Mouse (Mus musculus): Measurements from ENCODE around the gene Gm45062.

Gene Gm45062

GRCm38 (mm10) chr6:8348344-8348743 is 89.1 kb downstream of the Gm45062 start:
- TF ChIP-seq GATA4 (IDR thresholded peaks at IDR 0.05; ENCODE audit: insufficient replicate concordance, low read length) = no peak

GRCm38 (mm10) chr6:8349060-8349670 is 89.9 kb downstream of the Gm45062 start:
- TF ChIP-seq GATA4 (IDR thresholded peaks at IDR 0.05; ENCODE audit: insufficient replicate concordance, low read length) = no peak

GRCm38 (mm10) chr6:8351507-8351906 is 92.3 kb downstream of the Gm45062 start:
- TF ChIP-seq GATA4 (IDR thresholded peaks at IDR 0.05; ENCODE audit: insufficient replicate concordance, low read length) = no peak

GRCm38 (mm10) chr6:8352533-8353168 is 93.4 kb downstream of the Gm45062 start:
- no peak for TF ChIP-seq GATA4 (IDR thresholded peaks at IDR 0.05; ENCODE audit: insufficient replicate concordance, low read length)

- no peak for TF ChIP-seq GATA4 (IDR thresholded peaks at IDR 0.05; ENCODE audit: insufficient replicate concordance, low read length)
Observed at GRCm38 (mm10) chr6:8353461-8353860, 94.2 kb downstream of the Gm45062 start.

- TF ChIP-seq GATA4 (IDR thresholded peaks at IDR 0.05; ENCODE audit: insufficient replicate concordance, low read length) = no peak
Observed at GRCm38 (mm10) chr6:8354846-8355245, 95.6 kb downstream of the Gm45062 start.

GRCm38 (mm10) chr6:8358232-8358631 is 99.0 kb downstream of the Gm45062 start:
- no peak for TF ChIP-seq GATA4 (IDR thresholded peaks at IDR 0.05; ENCODE audit: insufficient replicate concordance, low read length)

GRCm38 (mm10) chr6:8358782-8359181 is 99.5 kb downstream of the Gm45062 start:
- no peak for TF ChIP-seq GATA4 (IDR thresholded peaks at IDR 0.05; ENCODE audit: insufficient replicate concordance, low read length)

GRCm38 (mm10) chr6:8360805-8361204 is 101.6 kb downstream of the Gm45062 start:
- no peak for TF ChIP-seq GATA4 (IDR thresholded peaks at IDR 0.05; ENCODE audit: insufficient replicate concordance, low read length)

GRCm38 (mm10) chr6:8364033-8364756 is 104.9 kb downstream of the Gm45062 start:
- no peak for TF ChIP-seq GATA4 (IDR thresholded peaks at IDR 0.05; ENCODE audit: insufficient replicate concordance, low read length)

- no peak for TF ChIP-seq GATA4 (IDR thresholded peaks at IDR 0.05; ENCODE audit: insufficient replicate concordance, low read length)
Observed at GRCm38 (mm10) chr6:8364757-8365150, 105.5 kb downstream of the Gm45062 start.

GRCm38 (mm10) chr6:8367675-8368074 is 108.4 kb downstream of the Gm45062 start:
- TF ChIP-seq GATA4 (IDR thresholded peaks at IDR 0.05; ENCODE audit: insufficient replicate concordance, low read length) = no peak

- no peak for TF ChIP-seq GATA4 (IDR thresholded peaks at IDR 0.05; ENCODE audit: insufficient replicate concordance, low read length)
Observed at GRCm38 (mm10) chr6:8368198-8368864, 109.1 kb downstream of the Gm45062 start.

GRCm38 (mm10) chr6:8370624-8371023 is 111.4 kb downstream of the Gm45062 start:
- TF ChIP-seq GATA4 (IDR thresholded peaks at IDR 0.05; ENCODE audit: insufficient replicate concordance, low read length) = no peak

GRCm38 (mm10) chr6:8373051-8373450 is 113.8 kb downstream of the Gm45062 start:
- no peak for TF ChIP-seq GATA4 (IDR thresholded peaks at IDR 0.05; ENCODE audit: insufficient replicate concordance, low read length)

- no peak for TF ChIP-seq GATA4 (IDR thresholded peaks at IDR 0.05; ENCODE audit: insufficient replicate concordance, low read length)
Observed at GRCm38 (mm10) chr6:8373851-8374250, 114.6 kb downstream of the Gm45062 start.
